Mouse (Mus musculus): Measurements from ENCODE around the gene Fam76b. TPM values are rescaled to one million over a fixed set of nuclear protein-coding genes. Genes with fewer than 3 reads are reported as not detected.

Fam76b gene
- total and polyA plus RNA-seq, 2 experiments from 2014 or later: 13.3 to 43.1 TPM

DNA sequence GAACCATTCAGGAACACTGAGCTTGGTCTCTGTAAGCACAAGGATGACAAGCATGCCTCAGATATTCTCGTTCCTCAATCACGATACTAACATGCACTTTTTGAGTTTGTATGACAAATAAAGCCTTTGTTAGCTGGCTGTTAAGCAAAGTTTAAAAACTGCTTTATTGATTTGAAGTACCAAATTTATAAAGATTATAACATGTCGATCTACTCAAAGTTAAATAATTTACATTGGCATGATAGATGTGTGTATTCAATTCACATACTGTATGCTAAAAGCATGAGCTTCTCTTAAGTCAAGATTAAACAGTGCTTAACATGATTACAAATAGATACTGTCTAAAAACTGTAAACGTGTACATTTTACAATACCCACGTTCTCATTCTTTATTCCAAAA, 19.9 kb upstream of the Fam76b start:
- Histone ChIP-seq H3K4me2 (ENCODE audit: low read depth) (no peak overlapping the region), H3K36me3 (ENCODE audit: insufficient read depth) (peaks cover 52% of the 10 kb centered on the region), H3K9ac (no peak overlapping the region), H3K27me3 (ENCODE audit: insufficient read depth, low read length) (no peaks in the 10 kb centered on the region), H3K27ac (ENCODE audit: low read depth, low read length) (no peak overlapping the region), H3K4me3 (ENCODE audit: low read depth, low read length) (no peak overlapping the region), H3K9me3 (ENCODE audit: low read length) (no peaks in the 10 kb centered on the region), H3K4me1 (ENCODE audit: insufficient read depth) (no peaks in the 10 kb centered on the region)
- 93% methylated on average over 5 of the region's 5 CpGs for WGBS
- ATAC-seq (no peak), DNase-seq (no peak)
- TF ChIP-seq CTCF (IDR thresholded peaks at IDR 0.05; ENCODE audit: low read depth): no peak

- H3K4me1 ChIP-seq (ENCODE audit: insufficient read depth): no peaks in the 10 kb centered on the region
- peak; percentile 14 for DNase-seq
- H3K9ac ChIP-seq: no peak overlapping the region
- H3K27ac ChIP-seq (ENCODE audit: low read depth, low read length): no peak overlapping the region
- peak; percentile 73 for ATAC-seq
- H3K9me3 ChIP-seq (ENCODE audit: low read length): no peaks in the 10 kb centered on the region
- no peaks in the 10 kb centered on the region for H3K27me3 ChIP-seq (ENCODE audit: insufficient read depth, low read length)
- no peak overlapping the region for H3K4me2 ChIP-seq (ENCODE audit: low read depth)
- no peak overlapping the region for H3K4me3 ChIP-seq (ENCODE audit: low read depth, low read length)
- H3K36me3 ChIP-seq (ENCODE audit: insufficient read depth): peaks cover 54% of the 10 kb centered on the region
- peak; percentile 49 for TF ChIP-seq CTCF (IDR thresholded peaks at IDR 0.05; ENCODE audit: low read depth)
Observed at GRCm38 (mm10) chr9:13809937-13810336, 17.6 kb upstream of the Fam76b start.

DNA sequence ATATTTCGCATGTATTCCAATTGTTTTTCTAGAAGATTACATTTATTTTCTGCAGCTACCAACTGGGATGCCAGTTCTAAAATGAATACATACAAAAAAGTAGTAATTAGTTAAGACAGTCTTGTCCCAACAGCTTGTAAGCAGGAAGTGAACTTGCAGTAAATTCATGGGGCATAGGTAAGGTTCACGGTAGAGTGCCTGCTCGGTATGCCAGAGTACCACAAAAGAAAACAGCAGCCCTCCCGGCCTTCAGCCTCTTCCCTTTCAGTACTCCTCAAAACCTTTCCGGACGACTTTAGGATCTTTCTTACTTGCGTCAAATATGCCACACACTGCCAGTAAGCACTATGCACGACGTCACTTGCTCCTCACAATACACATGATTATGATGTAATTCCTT, 9.1 kb upstream of the Fam76b start:
- H3K4me3 ChIP-seq (ENCODE audit: low read depth, low read length): no peak overlapping the region
- no peak for TF ChIP-seq CTCF (IDR thresholded peaks at IDR 0.05; ENCODE audit: low read depth)
- no peak overlapping the region for H3K9ac ChIP-seq
- H3K9me3 ChIP-seq (ENCODE audit: low read length): no peaks in the 10 kb centered on the region
- H3K27ac ChIP-seq (ENCODE audit: low read depth, low read length): no peak overlapping the region
- 82% methylated on average over 9 of the region's 9 CpGs for WGBS
- no peak overlapping the region for H3K4me2 ChIP-seq (ENCODE audit: low read depth)
- no peaks in the 10 kb centered on the region for H3K27me3 ChIP-seq (ENCODE audit: insufficient read depth, low read length)
- ATAC-seq (no peak), DNase-seq (no peak)
- no peaks in the 10 kb centered on the region for H3K4me1 ChIP-seq (ENCODE audit: insufficient read depth)
- H3K36me3 ChIP-seq (ENCODE audit: insufficient read depth): peaks cover 61% of the 10 kb centered on the region

GRCm38 (mm10) chr9:13820774-13821173, 6.7 kb upstream of the Fam76b start:
- ATAC-seq (no peak), DNase-seq (no peak)
- Histone ChIP-seq H3K27ac (ENCODE audit: low read depth, low read length) (no peak overlapping the region), H3K36me3 (ENCODE audit: insufficient read depth) (peaks cover 45% of the 10 kb centered on the region), H3K4me2 (ENCODE audit: low read depth) (no peak overlapping the region), H3K4me1 (ENCODE audit: insufficient read depth) (peaks cover 7% of the 10 kb centered on the region), H3K4me3 (ENCODE audit: low read depth, low read length) (no peak overlapping the region), H3K27me3 (ENCODE audit: insufficient read depth, low read length) (no peaks in the 10 kb centered on the region), H3K9ac (no peak overlapping the region), H3K9me3 (ENCODE audit: low read length) (no peaks in the 10 kb centered on the region)
- no peak for TF ChIP-seq CTCF (IDR thresholded peaks at IDR 0.05; ENCODE audit: low read depth)
- WGBS: 98% methylated on average over 3 of the region's 3 CpGs

- Histone ChIP-seq H3K36me3 (ENCODE audit: insufficient read depth) (peaks cover 4% of the 10 kb centered on the region), H3K4me2 (ENCODE audit: low read depth) (peak overlapping the region; percentile 54), H3K9me3 (ENCODE audit: low read length) (no peaks in the 10 kb centered on the region), H3K9ac (peak overlapping the region; percentile 75), H3K27ac (ENCODE audit: low read depth, low read length) (peak overlapping the region; percentile 94), H3K27me3 (ENCODE audit: insufficient read depth, low read length) (no peaks in the 10 kb centered on the region), H3K4me1 (ENCODE audit: insufficient read depth) (peaks cover 12% of the 10 kb centered on the region), H3K4me3 (ENCODE audit: low read depth, low read length) (peak overlapping the region; percentile 67)
- DNase-seq (no peak), ATAC-seq (no peak)
- WGBS: 4% methylated on average over 8 of the region's 8 CpGs
- no peak for TF ChIP-seq CTCF (IDR thresholded peaks at IDR 0.05; ENCODE audit: low read depth)
Observed at GRCm38 (mm10) chr9:13825896-13826295, 1.6 kb upstream of the Fam76b start.

GRCm38 (mm10) chr9:13826391-13826805, 1.1 kb upstream of the Fam76b start:
- H3K9ac ChIP-seq: peak overlapping the region; percentile 75
- DNase-seq (peak; percentile 69), ATAC-seq (peak; percentile 1)
- no peaks in the 10 kb centered on the region for H3K27me3 ChIP-seq (ENCODE audit: insufficient read depth, low read length)
- H3K9me3 ChIP-seq (ENCODE audit: low read length): no peaks in the 10 kb centered on the region
- H3K4me3 ChIP-seq (ENCODE audit: low read depth, low read length): peak overlapping the region; percentile 67
- H3K36me3 ChIP-seq (ENCODE audit: insufficient read depth): peaks cover 6% of the 10 kb centered on the region
- WGBS: under 1% methylated on average over 31 of the region's 31 CpGs
- H3K4me1 ChIP-seq (ENCODE audit: insufficient read depth): peaks cover 12% of the 10 kb centered on the region
- H3K27ac ChIP-seq (ENCODE audit: low read depth, low read length): peak overlapping the region; percentile 94
- TF ChIP-seq CTCF (IDR thresholded peaks at IDR 0.05; ENCODE audit: low read depth): no peak
- H3K4me2 ChIP-seq (ENCODE audit: low read depth): peak overlapping the region; percentile 54

DNA sequence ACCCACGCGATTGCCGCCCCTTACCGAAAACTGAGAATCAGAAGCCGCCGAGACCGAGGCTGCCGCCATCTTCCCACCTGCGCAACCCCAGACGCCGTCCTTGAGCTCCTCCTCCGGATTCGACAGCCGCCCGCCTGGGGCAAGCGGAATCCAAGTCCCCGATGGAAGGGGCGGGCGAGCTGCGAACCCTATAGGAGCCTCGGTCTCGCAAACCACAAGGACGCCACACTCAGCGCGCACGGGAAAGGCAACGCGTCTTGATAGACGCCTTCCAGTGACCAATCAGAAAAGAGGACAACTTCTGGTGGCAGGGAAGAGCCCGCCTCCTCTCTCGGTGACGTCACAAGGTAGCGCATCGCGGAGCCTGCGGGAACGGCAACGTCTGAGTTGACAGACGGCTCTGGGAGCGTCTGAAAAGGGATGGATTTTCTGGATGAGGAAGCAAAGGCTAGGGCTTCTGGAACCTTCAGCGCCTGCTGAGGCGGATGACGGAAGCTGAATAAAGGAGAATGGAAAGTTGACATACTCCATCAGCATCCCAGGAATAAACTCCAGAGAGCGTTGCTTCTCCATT, 597 bp upstream of the Fam76b start, which contains the start of gene Cep57:
Gene Cep57, minus strand, starts transcription at position 276 of the 574 bp plus-strand sequence.
- Histone ChIP-seq H3K4me2 (ENCODE audit: low read depth) (peak within 1 kb of the TSS; percentile 73), H3K27ac (ENCODE audit: low read depth, low read length) (peak within 1 kb of the TSS; percentile 99), H3K4me1 (ENCODE audit: insufficient read depth) (peaks cover 12% of the 10 kb centered on the region), H3K4me3 (ENCODE audit: low read depth, low read length) (peak within 1 kb of the TSS; percentile 67), H3K27me3 (ENCODE audit: insufficient read depth, low read length) (no peaks in the 10 kb centered on the region), H3K9me3 (ENCODE audit: low read length) (no peaks in the 10 kb centered on the region), H3K36me3 (ENCODE audit: insufficient read depth) (peaks cover 11% of the 10 kb centered on the region), H3K9ac (peak within 1 kb of the TSS; percentile 87)
- peak; percentile 99 for DNase-seq
- 1% methylated on average over 44 of the region's 44 CpGs for WGBS
- no peak for TF ChIP-seq CTCF (IDR thresholded peaks at IDR 0.05; ENCODE audit: low read depth)
- ATAC-seq: peak; percentile 89

Measured in forebrain, postnatal 0 days (tissue).